Mouse (Mus musculus) forebrain, embryonic 13.5 days (tissue): ENCODE data around the gene Mief1. TPM values are rescaled to one million over a fixed set of nuclear protein-coding genes. Genes with fewer than 3 reads are reported as not detected.

ENCODE experiments used
- ATAC-seq: fragments of 200-750 bp; cut with Nextera tagmentation; 2 replicates; pipeline ENCODE4 v1.8.0; 2017
- H3K27ac ChIP-seq: fragments of 300-500 bp; sonication (generic); 2 replicates; pipeline ENCODE4 v1.5.1; 2015; ENCODE audit warnings: inconsistent platforms, mild to moderate bottlenecking, moderate library complexity
- H3K27me3 ChIP-seq: fragments of 300-500 bp; sonication (generic); 2 replicates; pipeline ENCODE4 v1.6.1; 2015; ENCODE audit warnings: mild to moderate bottlenecking, inconsistent platforms
- H3K36me3 ChIP-seq: fragments of 300-500 bp; sonication (generic); 2 replicates; pipeline ENCODE4 v1.6.1; 2015; ENCODE audit warnings: mild to moderate bottlenecking, inconsistent platforms; ENCODE audit not compliant: poor library complexity, severe bottlenecking
- H3K4me1 ChIP-seq: fragments of 300-500 bp; sonication (generic); 2 replicates; pipeline ENCODE4 v1.6.1; 2015; ENCODE audit warnings: inconsistent platforms
- H3K4me2 ChIP-seq: fragments of 300-500 bp; sonication (generic); 2 replicates; pipeline ENCODE4 v1.6.1; 2015; ENCODE audit warnings: inconsistent platforms, mild to moderate bottlenecking, moderate library complexity
- H3K4me3 ChIP-seq: fragments of 300-500 bp; sonication (generic); 2 replicates; pipeline ENCODE4 v1.5.1; 2015; ENCODE audit warnings: mild to moderate bottlenecking, inconsistent platforms
- H3K9ac ChIP-seq: fragments of 300-500 bp; sonication (generic); 2 replicates; pipeline ENCODE4 v1.6.1; 2015; ENCODE audit warnings: mild to moderate bottlenecking, inconsistent platforms
- H3K9me3 ChIP-seq: fragments of 300-500 bp; sonication (generic); replicated peaks from 2 replicates; pipeline ENCODE4 v1.6.1; 2016; ENCODE audit warnings: inconsistent platforms
- WGBS: fragments of 180-500 bp; shearing (Covaris S2); methylation state at CpG from one replicate; pipeline ENCODE4 v1.1.7; 2015; 5-methylcytosine and 5-hydroxymethylcytosine counted together
- polyA plus RNA-seq: library from polyadenylated mRNA; unstranded; fragments of >200 nt; fragmentation: Nextera tagmentation; extraction: Ambion mirVana; gene quantifications from 2 replicates; pipeline ENCODE4 v1.2.1, GENCODE M21; 2015

Gene Mief1
- polyA plus RNA-seq, 1 experiment from 2014 or later = 40.3 TPM

- Histone ChIP-seq H3K27ac (no peak overlapping the region), H3K27me3 (no peaks in the 10 kb centered on the region), H3K4me2 (no peak overlapping the region), H3K9ac (no peak overlapping the region), H3K36me3 (peaks cover 27% of the 10 kb centered on the region), H3K4me3 (no peak overlapping the region), H3K9me3 (no peaks in the 10 kb centered on the region), H3K4me1 (no peaks in the 10 kb centered on the region)
- ATAC-seq = no peak
- 24% methylated on average over 8 of the region's 10 CpGs for WGBS
These were observed 17.9 kb upstream of the Mief1 start for GRCm38 (mm10) chr15:80215716-80216479.

- H3K9me3 ChIP-seq = no peaks in the 10 kb centered on the region
- no peaks in the 10 kb centered on the region for H3K4me1 ChIP-seq
- H3K9ac ChIP-seq = no peak overlapping the region
- H3K27ac ChIP-seq = no peak overlapping the region
- no peak for ATAC-seq
- no peak overlapping the region for H3K4me3 ChIP-seq
- H3K4me2 ChIP-seq = no peak overlapping the region
- peaks cover 22% of the 10 kb centered on the region for H3K36me3 ChIP-seq
- no peaks in the 10 kb centered on the region for H3K27me3 ChIP-seq
- WGBS = 72% methylated on average over 9 of the region's 9 CpGs
These were observed 17.4 kb upstream of the Mief1 start for GRCm38 (mm10) chr15:80216480-80216820.

- no peak for ATAC-seq
- Histone ChIP-seq H3K27me3 (no peaks in the 10 kb centered on the region), H3K4me1 (no peaks in the 10 kb centered on the region), H3K27ac (no peak overlapping the region), H3K9ac (no peak overlapping the region), H3K9me3 (no peaks in the 10 kb centered on the region), H3K4me3 (no peak overlapping the region), H3K4me2 (no peak overlapping the region), H3K36me3 (peaks cover 12% of the 10 kb centered on the region; the same call in 1 of the 2 replicates)
- 93% methylated on average over 10 of the region's 10 CpGs for WGBS
These were observed 16.3 kb upstream of the Mief1 start for GRCm38 (mm10) chr15:80217476-80217875.

DNA sequence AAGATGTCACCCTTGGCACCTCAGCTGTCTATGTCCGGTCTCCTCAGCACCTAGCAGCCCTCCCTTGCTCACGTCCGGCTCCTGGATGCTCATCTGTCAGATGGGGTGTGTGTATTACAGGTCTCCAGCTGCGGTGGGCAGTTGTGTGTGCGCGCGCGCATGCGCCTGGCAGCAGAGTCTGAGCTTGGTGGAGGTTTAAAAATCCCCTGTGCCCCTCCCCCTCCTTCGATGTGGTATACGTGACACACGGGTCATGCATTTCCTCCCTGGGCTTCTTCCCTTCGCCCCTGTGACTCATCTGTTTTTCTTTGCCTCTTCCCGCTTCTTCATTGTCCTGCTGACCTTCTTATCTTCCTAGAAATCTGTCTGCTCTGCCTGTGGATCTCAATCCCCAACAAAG, 14.6 kb upstream of the Mief1 start:
- no peak for ATAC-seq
- peak overlapping the region; percentile 5; the same call in 1 of the 2 replicates for H3K4me2 ChIP-seq
- WGBS = 68% methylated on average over 14 of the region's 14 CpGs

GRCm38 (mm10) chr15:80219705-80220657, 13.8 kb upstream of the Mief1 start:
- H3K36me3 ChIP-seq = no peaks in the 10 kb centered on the region
- ATAC-seq = no peak
- no peaks in the 10 kb centered on the region for H3K27me3 ChIP-seq
- H3K27ac ChIP-seq = no peak overlapping the region
- no peaks in the 10 kb centered on the region for H3K9me3 ChIP-seq
- no peak overlapping the region for H3K4me2 ChIP-seq
- H3K9ac ChIP-seq = no peak overlapping the region
- H3K4me1 ChIP-seq = no peaks in the 10 kb centered on the region
- WGBS = 78% methylated on average over 4 of the region's 4 CpGs
- no peak overlapping the region for H3K4me3 ChIP-seq

More for the DNA sequence above, 14.6 kb upstream of the Mief1 start:
- Histone ChIP-seq H3K36me3 (no peaks in the 10 kb centered on the region), H3K4me1 (no peaks in the 10 kb centered on the region), H3K9me3 (no peaks in the 10 kb centered on the region), H3K4me3 (no peak overlapping the region), H3K9ac (no peak overlapping the region), H3K27ac (no peak overlapping the region), H3K27me3 (no peaks in the 10 kb centered on the region)

DNA sequence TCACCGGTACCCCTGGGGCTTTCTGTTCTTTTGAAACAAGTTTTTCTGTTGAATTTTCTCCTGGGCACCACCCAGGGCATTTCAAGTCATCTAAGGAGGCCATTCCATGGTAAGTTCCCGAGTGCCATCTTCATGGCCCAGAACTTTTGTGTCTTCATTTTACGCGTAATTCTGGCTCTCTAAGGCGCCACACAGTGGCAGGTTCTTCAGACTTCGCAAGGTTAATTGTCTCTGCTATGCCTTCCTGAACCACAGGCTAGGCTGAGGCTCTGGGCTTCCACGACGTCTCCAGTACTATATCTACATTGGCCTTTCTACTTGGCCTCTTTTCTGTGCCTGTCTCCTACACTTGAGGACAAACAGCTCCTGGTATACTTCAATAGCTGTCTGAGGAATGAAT, 12.8 kb upstream of the Mief1 start:
- no peak overlapping the region for H3K4me3 ChIP-seq
- H3K27me3 ChIP-seq = no peaks in the 10 kb centered on the region
- no peak overlapping the region for H3K27ac ChIP-seq
- H3K4me1 ChIP-seq = no peaks in the 10 kb centered on the region
- H3K9ac ChIP-seq = no peak overlapping the region
- no peaks in the 10 kb centered on the region for H3K9me3 ChIP-seq
- WGBS = 66% methylated on average over 8 of the region's 8 CpGs
- H3K4me2 ChIP-seq = no peak overlapping the region
- H3K36me3 ChIP-seq = no peaks in the 10 kb centered on the region
- ATAC-seq = no peak

DNA sequence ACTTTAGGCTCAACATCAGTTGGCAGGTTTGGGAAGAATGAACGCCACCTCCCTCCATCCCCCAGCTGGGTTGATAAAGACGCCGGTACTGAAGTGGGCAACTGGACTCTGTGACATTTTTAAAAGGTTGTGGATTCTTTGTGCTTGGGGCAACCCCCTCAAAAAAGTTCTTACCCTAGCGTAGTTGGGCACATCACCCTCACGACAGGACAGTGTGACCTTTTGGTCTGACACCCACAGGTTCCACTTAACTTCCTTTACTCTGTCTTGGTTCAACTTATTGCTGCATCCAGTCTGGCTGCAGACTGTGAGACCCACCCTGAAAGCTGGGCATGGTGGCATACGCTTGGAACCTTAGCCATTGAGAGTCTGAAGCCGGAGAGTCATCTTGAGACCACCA, 10.1 kb upstream of the Mief1 start:
- no peaks in the 10 kb centered on the region for H3K27me3 ChIP-seq
- H3K4me3 ChIP-seq = no peak overlapping the region
- no peak overlapping the region for H3K9ac ChIP-seq
- H3K9me3 ChIP-seq = no peaks in the 10 kb centered on the region
- ATAC-seq = no peak
- no peak overlapping the region for H3K4me2 ChIP-seq
- H3K4me1 ChIP-seq = peaks cover 8% of the 10 kb centered on the region; the same call in 1 of the 2 replicates
- H3K27ac ChIP-seq = no peak overlapping the region
- 88% methylated on average over 7 of the region's 7 CpGs for WGBS
- H3K36me3 ChIP-seq = no peaks in the 10 kb centered on the region

GRCm38 (mm10) chr15:80225208-80225607, 8.6 kb upstream of the Mief1 start:
- no peaks in the 10 kb centered on the region for H3K36me3 ChIP-seq
- no peaks in the 10 kb centered on the region for H3K27me3 ChIP-seq
- no peak overlapping the region for H3K27ac ChIP-seq
- H3K4me1 ChIP-seq = peaks cover 8% of the 10 kb centered on the region; the same call in 1 of the 2 replicates
- H3K4me3 ChIP-seq = no peak overlapping the region
- ATAC-seq = no peak
- 20% methylated on average over 9 of the region's 9 CpGs for WGBS
- no peak overlapping the region for H3K9ac ChIP-seq
- H3K4me2 ChIP-seq = no peak overlapping the region
- H3K9me3 ChIP-seq = no peaks in the 10 kb centered on the region

DNA sequence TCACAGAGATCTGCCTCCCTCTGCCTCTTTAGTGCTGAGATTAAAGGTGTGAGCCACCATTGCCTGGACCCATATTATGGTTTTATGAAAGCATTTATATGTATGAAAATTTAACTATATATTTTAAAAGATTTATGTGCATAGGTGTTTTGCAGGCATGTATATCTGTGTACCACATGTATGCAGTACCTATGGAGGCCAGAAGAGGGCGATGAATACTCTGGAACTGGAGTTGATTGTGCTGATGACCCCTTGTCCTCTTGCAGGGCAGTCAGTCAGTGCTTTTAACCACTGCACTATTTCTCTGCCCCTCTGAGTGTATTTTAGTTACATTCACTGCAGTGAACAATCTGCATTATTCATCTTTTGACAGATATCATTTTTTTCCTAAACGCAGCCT, 8.0 kb upstream of the Mief1 start:
- no peak overlapping the region for H3K4me3 ChIP-seq
- no peaks in the 10 kb centered on the region for H3K27me3 ChIP-seq
- no peaks in the 10 kb centered on the region for H3K36me3 ChIP-seq
- H3K9me3 ChIP-seq = no peaks in the 10 kb centered on the region
- peaks cover 8% of the 10 kb centered on the region; the same call in 1 of the 2 replicates for H3K4me1 ChIP-seq
- 51% methylated on average over 2 of the region's 2 CpGs for WGBS
- no peak overlapping the region for H3K27ac ChIP-seq
- no peak overlapping the region for H3K9ac ChIP-seq
- H3K4me2 ChIP-seq = no peak overlapping the region
- ATAC-seq = no peak

DNA sequence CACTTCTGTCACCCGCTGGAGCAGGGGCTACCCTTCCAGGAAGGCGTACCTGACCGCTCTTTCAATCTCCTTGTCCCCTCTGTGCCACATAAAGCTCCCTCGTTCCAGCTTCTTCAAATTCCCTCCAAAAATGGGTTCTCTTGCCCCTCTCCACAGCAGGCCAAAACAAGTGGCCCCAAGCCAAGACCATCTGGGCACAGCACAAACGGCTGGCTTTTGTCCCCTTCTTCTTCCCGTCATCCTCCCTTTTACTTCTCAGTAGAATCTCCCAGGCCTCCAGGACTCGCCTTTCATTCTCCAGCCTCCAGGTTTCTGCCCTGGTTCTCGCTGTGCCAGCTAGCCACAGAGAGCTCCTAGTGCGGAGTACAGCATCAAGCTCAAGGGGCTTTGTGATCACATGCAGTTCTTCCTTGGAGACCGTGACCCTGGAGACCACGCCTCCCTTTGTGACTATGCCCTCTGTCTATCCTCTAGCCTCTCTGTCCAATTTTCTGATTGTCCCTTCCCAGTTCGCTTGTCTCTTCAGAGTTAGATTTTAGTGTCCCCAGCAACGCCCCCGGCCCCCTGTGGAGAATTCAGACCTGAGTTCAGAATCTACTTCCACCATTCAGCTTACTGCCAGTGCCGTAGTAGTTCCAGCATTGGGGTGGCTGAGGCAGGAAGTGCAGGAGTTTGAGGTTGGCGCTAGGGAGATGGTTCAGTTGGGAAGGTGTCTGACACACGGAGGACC, 5.6 kb upstream of the Mief1 start:
- Histone ChIP-seq H3K4me2 (no peak overlapping the region), H3K9ac (0 out of 2 replicates have a peak overlapping the region, but pooled peaks have one; percentile 0), H3K36me3 (no peaks in the 10 kb centered on the region), H3K27me3 (no peaks in the 10 kb centered on the region), H3K4me3 (no peak overlapping the region), H3K9me3 (no peaks in the 10 kb centered on the region), H3K4me1 (peaks cover 9% of the 10 kb centered on the region; the same call in 1 of the 2 replicates), H3K27ac (no peak overlapping the region; the same call in 1 of the 2 replicates)
- 67% methylated on average over 17 of the region's 17 CpGs for WGBS
- ATAC-seq = no peak

DNA sequence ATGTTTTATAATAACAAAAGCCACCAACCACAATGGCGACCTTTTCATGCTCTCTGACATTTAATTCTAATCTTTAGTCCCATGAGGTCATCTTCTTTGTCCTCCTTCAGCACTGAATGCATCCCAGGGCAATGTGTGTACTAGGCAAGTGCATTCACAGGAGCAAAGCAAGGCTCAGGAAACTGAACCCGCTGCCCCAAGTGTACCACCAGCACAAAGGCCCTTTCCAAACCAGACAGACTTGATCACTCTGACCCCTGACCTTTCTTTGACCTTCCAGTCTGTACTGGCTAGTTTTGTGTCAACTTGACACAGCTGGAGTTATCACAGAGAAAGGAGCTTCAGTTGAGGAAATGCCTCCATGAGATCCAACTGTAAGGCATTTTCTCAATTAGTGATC, 1.5 kb upstream of the Mief1 start:
- no peak for ATAC-seq
- H3K4me1 ChIP-seq = peaks cover 22% of the 10 kb centered on the region
- H3K36me3 ChIP-seq = peaks cover 19% of the 10 kb centered on the region
- H3K4me3 ChIP-seq = no peak overlapping the region
- no peak overlapping the region for H3K9ac ChIP-seq
- H3K27me3 ChIP-seq = no peaks in the 10 kb centered on the region
- 51% methylated on average over 2 of the region's 2 CpGs for WGBS
- no peaks in the 10 kb centered on the region for H3K9me3 ChIP-seq
- H3K4me2 ChIP-seq = no peak overlapping the region
- no peak overlapping the region for H3K27ac ChIP-seq
